In the genomic region with DNA sequence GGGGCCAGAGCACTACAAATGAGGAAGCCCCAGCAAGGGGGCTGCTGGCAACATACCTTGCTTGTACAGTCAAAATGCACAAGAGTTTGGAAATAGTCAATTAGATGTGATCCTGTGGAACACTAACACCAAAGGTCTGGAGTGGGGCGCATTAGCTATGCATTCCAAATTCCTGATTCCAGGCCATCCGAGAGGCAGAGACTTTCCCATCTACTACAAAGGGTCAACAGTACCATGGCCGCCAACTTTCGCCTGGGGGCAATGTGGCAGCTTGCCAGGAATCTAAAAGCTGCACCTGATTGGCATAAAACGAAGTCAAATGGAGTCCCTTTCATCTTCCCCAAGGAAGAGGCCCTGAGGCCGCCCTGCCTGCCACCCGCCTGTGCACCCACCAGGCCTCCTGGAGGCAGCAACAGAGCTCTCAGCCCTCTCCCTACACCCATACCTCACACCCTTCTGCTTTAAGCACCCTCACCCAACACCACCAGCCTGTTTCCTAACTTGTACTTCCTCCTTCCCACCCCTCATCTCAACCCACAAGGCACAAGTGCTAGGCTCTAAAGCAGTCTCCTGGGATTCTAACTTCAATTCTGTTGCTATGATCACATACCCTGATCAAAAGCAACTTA, we compare ENCODE assay signal across 9 mouse cellular contexts. TPM values are rescaled to one million over a fixed set of nuclear protein-coding genes. Genes with fewer than 3 reads are reported as not detected.
DNase-seq lines count a peak whose midpoint lies in the region; ATAC-seq and TF ChIP-seq lines count a peak whose summit lies in the region.
"Had no signal": no experiment of that assay in that cellular context is flagged by ENCODE, and none has a peak within 500 bp of the region (broad histone marks: within the 10 kb centered on the region; RNA-seq: fewer than 3 reads in every experiment).

No protein-coding gene starts in this region.

- no peaks in the 10 kb centered on the region for H3K36me3 ChIP-seq in hindbrain, embryonic 11.5 days (ENCODE audit: control insufficient read depth, insufficient read depth, low read length)
- H3K36me3 ChIP-seq in hindbrain, embryonic 12.5 days = no peaks in the 10 kb centered on the region
- no peaks in the 10 kb centered on the region for H3K36me3 ChIP-seq in limb, embryonic 11.5 days (ENCODE audit: control insufficient read depth, insufficient read depth, low read length)

- no peak overlapping the region for H3K9ac ChIP-seq in hindbrain, embryonic 11.5 days (ENCODE audit: low read depth, low read length)
- H3K9ac ChIP-seq in hindbrain, embryonic 12.5 days = no peak overlapping the region
- no peak overlapping the region for H3K9ac ChIP-seq in limb, embryonic 11.5 days (ENCODE audit: low read length)

- ATAC-seq in hindbrain, embryonic 11.5 days (ENCODE audit: low FRiP score) = no peak
- ATAC-seq in hindbrain, embryonic 12.5 days (ENCODE audit: low FRiP score) = no peak
- ATAC-seq in hematopoietic stem cell, adult 5-6 weeks (replicated peaks in 1 of 2; ENCODE audit: insufficient read depth in 1 of 2, low FRiP score in 2 of 2, low TSS enrichment in 1 of 2, low read depth in 1 of 2, poor library complexity in 2 of 2, severe bottlenecking in 2 of 2) = peak; percentile 30 to 56; a peak in 1 of 4 replicates
- ATAC-seq in limb, embryonic 11.5 days (ENCODE audit: insufficient number of reproducible peaks, low FRiP score, low TSS enrichment, low read depth) = no peak

- H3K27me3 ChIP-seq in hindbrain, embryonic 11.5 days (ENCODE audit: control insufficient read depth, insufficient read depth, low read length) = no peaks in the 10 kb centered on the region
- no peaks in the 10 kb centered on the region for H3K27me3 ChIP-seq in hindbrain, embryonic 12.5 days
- no peaks in the 10 kb centered on the region for H3K27me3 ChIP-seq in limb, embryonic 11.5 days (ENCODE audit: control insufficient read depth, insufficient read depth, low read length)

- H3K4me3 ChIP-seq in hindbrain, embryonic 11.5 days (ENCODE audit: low read depth, low read length) = no peak overlapping the region
- H3K4me3 ChIP-seq in hindbrain, embryonic 12.5 days = no peak overlapping the region
- H3K4me3 ChIP-seq in limb, embryonic 11.5 days (ENCODE audit: low read depth, low read length) = no peak overlapping the region
- H3K4me3 ChIP-seq: megakaryocyte, embryonic 14.5 days had no signal

- DNase-seq in hindbrain, embryonic 11.5 days (ENCODE audit: low spot score) = peak; percentile 11
- DNase-seq in brain, embryonic 14.5 days (ENCODE audit: low read depth) = peak; percentile 69
- peak; percentile 63 for DNase-seq in limb, embryonic 11.5 days (ENCODE audit: low spot score)
- no peak for DNase-seq in liver
- no peak for DNase-seq in cerebellum, adult 11 months
- no peak for DNase-seq in right cerebral cortex, postnatal 36 days (ENCODE audit: low spot score in 2 of 2)

- peaks cover 2% of the 10 kb centered on the region; the same call in 1 of the 2 replicates for H3K4me1 ChIP-seq in hindbrain, embryonic 11.5 days (replicated peaks; ENCODE audit: control insufficient read depth, insufficient read depth, low read length)
- peaks cover 16% of the 10 kb centered on the region for H3K4me1 ChIP-seq in hindbrain, embryonic 12.5 days
- H3K4me1 ChIP-seq in limb, embryonic 11.5 days (ENCODE audit: control insufficient read depth, insufficient read depth, low read length) = peaks cover 6% of the 10 kb centered on the region; the same call in 1 of the 2 replicates

- H3K27ac ChIP-seq in hindbrain, embryonic 11.5 days (ENCODE audit: low read depth, low read length) = no peak overlapping the region
- H3K27ac ChIP-seq in hindbrain, embryonic 12.5 days = no peak overlapping the region
- no peak overlapping the region for H3K27ac ChIP-seq in limb, embryonic 11.5 days (replicated peaks; ENCODE audit: low read depth, low read length)

- H3K9me3 ChIP-seq in hindbrain, embryonic 11.5 days (ENCODE audit: control insufficient read depth, low read length) = no peaks in the 10 kb centered on the region
- H3K9me3 ChIP-seq in hindbrain, embryonic 12.5 days (replicated peaks) = no peaks in the 10 kb centered on the region
- no peaks in the 10 kb centered on the region for H3K9me3 ChIP-seq in limb, embryonic 11.5 days (ENCODE audit: control insufficient read depth, low read length)
- H3K9me3 ChIP-seq: megakaryocyte, embryonic 14.5 days had no signal

- no peak for TF ChIP-seq POLR2A in brain, embryonic 14.5 days (IDR thresholded peaks at IDR 0.05; ENCODE audit: borderline replicate concordance, extremely low read depth, insufficient read depth, insufficient read length, poor library complexity, severe bottlenecking)

- no peak overlapping the region for H3K4me2 ChIP-seq in hindbrain, embryonic 11.5 days (replicated peaks; ENCODE audit: low read depth, low read length)
- H3K4me2 ChIP-seq in hindbrain, embryonic 12.5 days (replicated peaks) = no peak overlapping the region
- no peak overlapping the region for H3K4me2 ChIP-seq in limb, embryonic 11.5 days (ENCODE audit: low read depth, severe bottlenecking)

- 68% methylated on average over 7 of the region's 7 CpGs for WGBS in hindbrain, embryonic 11.5 days
- WGBS in hindbrain, embryonic 12.5 days = 55% methylated on average over 7 of the region's 7 CpGs
- 51% methylated on average over 7 of the region's 7 CpGs for WGBS in limb, embryonic 11.5 days

- no peak for TF ChIP-seq CTCF in brain, embryonic 14.5 days (IDR thresholded peaks at IDR 0.05; ENCODE audit: borderline replicate concordance, extremely low read depth, insufficient read depth, insufficient read length)

RNA-seq across cellular contexts. Expression of gene Eefsec, which starts 30.1 kb away (rescaled TPM):
- 34.9 and 41.9 TPM in 2 replicates for polyA plus RNA-seq in hindbrain, embryonic 11.5 days (2014; fragmentation: Nextera tagmentation; extraction: Ambion mirVana)
- 27.9 and 28.8 TPM in 2 replicates for polyA plus RNA-seq in hindbrain, embryonic 12.5 days (2016; fragmentation: Nextera tagmentation; extraction: Ambion mirVana)
- polyA plus RNA-seq in brain, embryonic 14.5 days (2012; rRNA removed) = 20.3 and 26.6 TPM in 2 replicates
- 13.1 and 24.5 TPM in 2 replicates for total RNA-seq in hematopoietic stem cell, adult 5-6 weeks (2017)
- polyA plus RNA-seq in limb, embryonic 11.5 days (2014; fragmentation: Nextera tagmentation; extraction: Ambion mirVana) = 48.5 and 48.9 TPM in 2 replicates

RNA-seq across cellular contexts. Expression of gene Ruvbl1, which starts 49.0 kb away (rescaled TPM):
- polyA plus RNA-seq in hindbrain, embryonic 11.5 days (2014; fragmentation: Nextera tagmentation; extraction: Ambion mirVana) = 149 and 163 TPM in 2 replicates
- 111 and 117 TPM in 2 replicates for polyA plus RNA-seq in hindbrain, embryonic 12.5 days (2016; fragmentation: Nextera tagmentation; extraction: Ambion mirVana)
- 64.3 and 73.5 TPM in 2 replicates for polyA plus RNA-seq in brain, embryonic 14.5 days (2012; rRNA removed)
- 154 and 242 TPM in 2 replicates for total RNA-seq in hematopoietic stem cell, adult 5-6 weeks (2017)
- polyA plus RNA-seq in limb, embryonic 11.5 days (2014; fragmentation: Nextera tagmentation; extraction: Ambion mirVana) = 206 and 211 TPM in 2 replicates

Comparison
In these comparisons a context has a peak if more than half of its experiments do, and no peak if none do; other contexts are left out.
1. ATAC-seq: peak in hematopoietic stem cell, adult 5-6 weeks (2 of 2); none in hindbrain, embryonic 11.5 days (single experiment), hindbrain, embryonic 12.5 days (single experiment) and limb, embryonic 11.5 days (single experiment).
2. DNase-seq: peak in hindbrain, embryonic 11.5 days (single experiment), brain, embryonic 14.5 days (single experiment) and limb, embryonic 11.5 days (single experiment); none in liver (single experiment), cerebellum, adult 11 months (single experiment) and right cerebral cortex, postnatal 36 days (0 of 2).